Mouse (Mus musculus): ENCODE data around the gene Krt87.

DNA sequence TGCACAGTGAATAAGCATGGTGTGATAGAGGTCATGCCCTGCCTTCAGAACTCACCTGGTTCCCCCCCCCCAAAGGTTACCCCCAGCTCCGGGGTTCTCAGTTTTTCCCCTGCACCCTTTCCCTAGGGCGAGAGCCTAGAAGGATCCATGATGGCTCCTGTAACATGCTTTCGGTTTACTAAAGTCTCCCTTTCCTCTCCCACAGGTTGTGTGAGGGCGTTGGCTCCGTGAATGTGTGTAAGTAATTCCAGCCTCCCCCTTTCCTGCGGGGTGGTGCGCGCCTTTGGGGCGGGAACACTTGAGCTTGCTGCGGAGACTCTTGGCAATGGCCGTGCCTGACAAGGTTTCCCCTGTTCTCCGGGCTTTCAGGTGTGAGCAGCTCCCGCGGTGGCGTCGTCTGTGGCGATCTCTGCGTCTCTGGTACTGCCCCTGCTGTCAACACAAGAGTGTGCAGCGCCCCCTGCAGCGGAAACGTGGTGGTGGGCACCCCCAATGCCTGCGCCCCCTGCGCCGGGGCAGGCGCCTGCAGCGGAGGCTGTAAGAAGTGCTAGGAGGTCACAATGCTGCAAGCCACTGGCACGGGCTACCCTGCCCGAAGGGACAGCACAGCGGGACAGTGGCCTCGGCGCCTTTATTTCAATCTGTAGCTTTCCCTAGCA, 40.5 kb upstream of the Krt87 start:
- TF ChIP-seq HCFC1 (IDR thresholded peaks at IDR 0.05; ENCODE audit: borderline replicate concordance, insufficient read depth, low read length): no peak
- no peak for TF ChIP-seq ZNF384 (IDR thresholded peaks at IDR 0.05; ENCODE audit: low read depth, low read length)

Measured in ES-E14 (cell line).